Mouse (Mus musculus) mesoderm, embryonic 11.5 days (tissue): ENCODE results near the gene Gnat1.

ENCODE experiments used
- DNase-seq: peaks from one replicate; pipeline ENCODE4 v3.0.0-alpha.2; 2012; ENCODE audit warnings: low read depth, low spot score

Gnat1 gene

DNA sequence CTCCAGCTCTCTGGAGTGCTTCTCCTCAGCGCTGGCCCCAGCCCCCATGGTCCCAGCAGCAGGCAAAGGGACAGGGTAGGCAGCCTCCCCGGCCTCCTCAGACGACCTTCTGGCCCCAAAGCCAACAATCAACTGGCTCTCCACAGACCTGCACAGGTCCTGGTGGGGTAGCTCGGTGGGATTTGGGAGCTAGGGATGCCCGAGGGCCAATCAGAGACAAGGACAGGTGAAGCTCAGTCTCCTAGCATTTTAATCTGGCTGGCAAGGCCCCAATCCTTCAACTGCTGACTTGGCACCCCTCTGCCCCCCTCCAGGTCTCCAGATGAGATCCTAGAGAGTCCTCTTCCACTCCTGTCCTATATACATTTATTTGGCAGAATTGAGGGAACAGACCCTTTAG lies at the start of gene Gnat1:
Gene Gnat1 (minus strand): TSS at position 212 of the 400 bp plus-strand sequence.
- no peak for DNase-seq

DNA sequence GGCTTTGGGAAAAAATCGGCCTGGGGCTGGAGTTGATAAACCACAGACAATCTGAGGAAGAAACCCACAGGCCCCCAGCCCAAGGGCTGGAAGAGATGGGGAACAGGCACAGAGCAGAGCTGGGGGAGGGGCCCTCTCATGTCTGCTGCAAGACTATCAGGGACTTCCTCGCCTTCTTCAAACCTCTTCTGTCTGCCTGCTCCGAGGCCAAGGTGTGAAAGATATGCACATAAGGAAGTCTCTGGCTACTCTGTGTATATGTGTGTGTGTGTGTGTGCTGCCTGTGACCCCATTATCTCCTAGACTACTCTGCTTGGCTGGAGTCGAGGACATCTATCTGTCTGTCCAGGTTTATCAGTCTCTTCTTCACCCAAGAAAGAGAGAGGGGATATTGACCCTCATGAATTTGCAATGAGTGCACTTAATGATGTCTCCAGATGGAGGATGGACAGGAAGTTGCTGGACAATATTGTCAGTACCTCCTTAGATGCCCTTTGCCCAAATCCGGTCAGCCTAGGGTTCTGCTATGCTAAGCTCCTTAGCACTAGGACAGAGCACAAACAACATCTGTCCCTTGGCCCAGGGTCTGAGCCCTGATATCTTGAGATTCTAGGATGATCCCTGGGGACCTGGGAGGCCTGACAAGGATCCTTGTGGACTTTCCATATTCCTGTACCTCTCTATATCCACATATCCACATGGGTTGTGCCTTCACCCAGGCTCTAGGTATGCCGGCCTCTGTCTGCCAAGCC lies 49.6 kb upstream of the Gnat1 start:
- no peak for DNase-seq

DNA sequence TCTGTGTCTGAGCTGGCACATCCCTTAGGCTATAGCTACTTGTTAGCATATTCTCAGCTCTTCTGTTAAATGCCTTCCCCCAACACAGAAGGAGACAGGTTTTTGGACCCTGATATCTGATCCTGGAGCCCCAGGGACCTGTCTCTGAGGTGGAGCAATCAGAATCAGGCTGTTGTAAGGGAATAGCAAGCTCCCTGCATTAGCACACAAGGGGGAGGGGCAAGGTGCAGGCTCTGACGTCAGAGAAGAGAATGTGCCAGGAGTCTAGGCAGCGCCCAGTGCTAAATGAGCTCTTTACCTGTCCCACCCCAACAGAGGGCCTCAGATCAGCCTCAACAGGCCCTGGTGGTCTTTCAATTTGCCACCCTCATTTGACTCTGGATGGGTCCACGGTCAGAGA lies 47.5 kb upstream of the Gnat1 start:
- no peak for DNase-seq

DNA sequence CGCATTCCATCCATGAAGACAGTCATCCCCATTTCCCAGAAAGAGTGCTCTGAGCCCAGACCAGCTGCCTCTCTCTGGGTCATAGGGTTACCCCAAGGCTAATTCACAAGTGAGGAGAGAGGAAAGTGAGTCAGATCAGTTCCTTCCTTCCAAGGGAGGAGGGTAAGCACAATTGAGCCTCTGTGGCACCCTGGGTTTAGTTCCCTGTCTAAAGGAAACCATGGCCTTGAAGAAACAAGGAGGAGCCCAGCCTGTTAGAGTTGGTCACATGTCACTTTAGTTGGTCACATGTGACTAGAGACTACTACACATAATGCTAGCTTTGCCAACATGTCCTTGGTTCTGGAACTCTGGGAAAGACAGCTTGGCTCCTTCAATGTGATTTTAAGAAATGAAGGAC lies 45.3 kb upstream of the Gnat1 start:
- DNase-seq, result no peak

DNA sequence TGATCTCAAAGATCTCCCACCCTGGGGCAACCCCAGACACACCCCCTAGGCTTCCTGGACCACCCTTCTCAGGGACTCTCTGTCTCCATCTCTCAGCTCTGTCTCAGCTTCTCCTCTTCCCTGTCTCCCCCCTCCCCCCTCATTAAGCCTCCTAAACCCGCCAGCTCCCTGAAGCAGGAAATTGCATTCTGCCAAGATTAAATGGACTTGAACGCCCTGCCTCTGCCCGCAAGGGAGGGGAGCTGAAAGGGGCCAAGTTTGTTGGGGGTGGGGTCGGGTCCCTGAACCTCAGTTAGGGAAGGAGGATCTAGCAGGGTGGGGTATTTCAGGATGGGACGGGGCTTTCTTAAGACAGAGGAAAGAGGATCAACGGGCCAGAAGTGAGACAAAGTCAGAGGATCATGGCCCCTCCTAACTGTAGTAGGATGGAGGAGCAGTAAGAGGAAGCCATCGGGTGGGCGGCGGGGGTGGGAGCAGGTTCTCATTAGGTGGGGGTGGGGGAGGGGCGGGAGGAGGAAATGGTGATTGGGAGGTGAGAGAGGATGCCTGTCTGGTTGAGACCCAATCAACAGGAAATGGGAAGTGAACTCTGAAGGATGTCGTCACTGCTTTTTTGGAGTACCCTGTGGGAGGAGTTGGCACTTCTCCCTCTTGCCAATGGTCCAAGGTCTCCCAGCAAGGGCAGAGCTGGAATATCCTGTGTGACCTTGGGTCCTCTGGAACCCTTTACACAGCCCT lies 44.5 kb upstream of the Gnat1 start:
- no peak for DNase-seq

DNA sequence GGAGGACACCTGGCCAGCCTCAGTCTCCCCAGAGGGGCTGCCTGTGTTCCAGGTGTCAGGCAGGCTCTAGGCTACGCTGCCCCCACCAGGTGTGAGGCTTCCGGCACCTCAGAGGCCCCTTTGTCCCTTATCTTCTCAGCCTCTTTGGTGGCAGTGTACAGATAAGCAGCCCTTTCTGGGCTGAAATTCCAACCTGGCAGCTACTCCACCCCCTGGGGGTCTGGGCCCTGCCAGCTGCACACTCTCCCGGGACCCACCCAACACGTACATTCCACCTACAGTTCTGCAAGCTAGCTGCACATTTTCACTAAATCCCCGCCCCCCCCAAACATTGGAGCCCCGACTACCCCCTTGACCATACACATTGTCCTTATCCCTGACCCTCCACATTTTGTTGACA lies 43.8 kb upstream of the Gnat1 start:
- DNase-seq, result no peak

DNA sequence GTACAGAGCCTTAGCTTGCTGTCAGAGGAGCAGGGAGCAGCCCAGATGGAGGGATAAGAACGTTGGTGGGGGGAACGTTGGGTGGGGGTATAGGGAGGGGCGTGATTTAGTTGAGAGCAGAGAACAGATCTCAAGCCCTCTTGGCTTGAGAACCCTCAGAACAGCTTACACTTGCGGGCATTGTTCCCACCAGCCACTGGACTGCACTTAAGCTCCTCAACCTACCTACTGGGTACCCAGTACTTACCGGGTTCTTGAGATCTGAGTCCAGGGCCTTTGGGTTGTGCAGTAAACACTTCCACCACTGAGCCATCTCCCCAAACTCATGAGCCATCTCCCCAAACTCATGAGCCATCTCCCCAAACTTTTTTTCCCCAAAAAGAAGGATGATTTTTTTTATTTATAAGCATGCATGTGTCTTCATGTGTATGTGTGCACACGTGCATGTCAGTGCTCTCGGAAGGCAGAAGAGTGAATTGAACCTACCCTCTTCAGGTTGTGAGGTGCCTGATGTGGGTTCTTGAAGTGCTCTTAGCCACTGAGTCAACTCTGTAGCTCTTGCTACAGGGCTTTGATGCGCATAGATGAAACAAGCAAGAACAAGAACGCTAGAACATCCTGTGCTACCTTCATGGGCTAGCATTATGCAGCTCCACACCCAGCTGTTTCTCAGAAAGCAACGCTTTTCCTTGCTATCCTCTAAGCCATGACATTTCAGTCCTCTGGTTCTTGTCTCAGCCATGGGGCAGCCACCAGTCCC lies 39.4 kb upstream of the Gnat1 start:
- DNase-seq, result no peak

DNA sequence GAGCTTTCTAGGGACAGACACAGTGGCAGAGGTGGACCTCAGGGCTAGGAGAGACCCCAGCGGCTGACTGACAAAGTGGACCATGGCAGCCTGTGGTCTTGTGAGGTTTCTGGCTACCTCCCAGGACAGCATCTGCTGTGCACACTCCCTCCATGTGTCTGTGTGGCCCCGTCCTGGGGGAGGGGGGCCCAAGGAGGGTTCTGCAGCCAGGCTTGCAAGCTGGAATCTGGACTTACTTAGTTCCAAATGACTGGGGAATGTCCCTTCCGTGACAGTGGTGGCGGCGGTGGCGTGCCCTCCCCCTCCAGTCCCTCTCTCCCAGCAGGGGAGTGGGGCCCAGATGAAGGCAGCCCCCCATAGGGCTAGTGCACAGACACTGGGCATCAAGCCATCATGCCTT lies 37.4 kb upstream of the Gnat1 start:
- no peak for DNase-seq

DNA sequence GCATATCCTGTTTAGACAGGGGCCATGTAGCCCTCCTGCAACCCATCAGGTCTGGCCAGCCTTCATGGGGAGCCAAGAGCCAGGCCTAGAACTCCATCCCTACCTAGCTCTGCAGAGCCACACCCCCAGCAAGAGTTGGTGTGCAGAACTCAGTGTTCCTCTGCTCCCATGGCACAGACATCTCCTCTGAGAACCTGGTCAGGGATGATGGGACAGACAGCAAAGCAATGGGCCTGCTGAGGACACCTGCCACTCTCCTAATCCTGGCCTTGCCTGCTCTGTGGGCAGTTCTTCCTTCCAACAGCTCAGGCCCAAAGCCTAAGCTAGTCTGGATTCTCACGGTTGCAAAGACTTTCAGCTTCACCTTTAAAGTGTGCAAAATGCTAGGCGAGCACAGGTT lies 36.1 kb upstream of the Gnat1 start:
- no peak for DNase-seq

DNA sequence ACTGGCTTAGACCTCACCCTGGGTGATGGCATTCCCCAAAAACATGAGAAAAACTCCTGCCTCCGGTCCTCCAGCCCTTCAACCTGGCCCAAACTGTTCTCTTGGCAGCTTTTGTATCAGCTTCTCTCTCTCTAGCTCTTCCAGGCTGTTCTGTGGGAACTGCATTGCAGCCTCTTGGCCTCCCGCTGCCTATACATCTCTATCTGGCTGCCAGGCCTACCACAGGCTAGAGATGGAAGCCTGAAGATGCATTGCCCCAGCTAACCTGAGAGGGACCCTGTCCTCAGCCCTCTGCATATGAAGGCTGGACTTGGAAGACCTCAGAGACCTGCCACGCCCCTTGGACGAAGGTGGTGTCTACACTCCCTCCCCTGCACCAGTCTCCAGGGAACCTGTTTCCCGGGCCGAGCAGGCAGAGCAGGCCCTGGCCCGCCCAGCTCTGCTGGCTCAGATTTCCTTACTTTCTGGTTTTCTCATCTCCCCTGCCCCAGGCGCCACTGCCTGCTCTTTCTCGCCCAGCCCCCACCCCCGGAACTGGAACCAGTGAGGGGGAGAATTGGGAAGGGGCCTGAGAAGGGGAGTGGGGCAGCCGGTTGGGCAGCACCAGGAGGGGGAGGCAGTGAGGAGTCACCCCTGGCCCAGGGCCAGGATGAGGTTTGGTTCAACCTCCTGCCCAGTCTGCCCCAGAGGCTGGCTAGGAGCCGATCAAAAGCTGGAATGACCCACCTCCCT lies 34.9 kb upstream of the Gnat1 start:
- no peak for DNase-seq

DNA sequence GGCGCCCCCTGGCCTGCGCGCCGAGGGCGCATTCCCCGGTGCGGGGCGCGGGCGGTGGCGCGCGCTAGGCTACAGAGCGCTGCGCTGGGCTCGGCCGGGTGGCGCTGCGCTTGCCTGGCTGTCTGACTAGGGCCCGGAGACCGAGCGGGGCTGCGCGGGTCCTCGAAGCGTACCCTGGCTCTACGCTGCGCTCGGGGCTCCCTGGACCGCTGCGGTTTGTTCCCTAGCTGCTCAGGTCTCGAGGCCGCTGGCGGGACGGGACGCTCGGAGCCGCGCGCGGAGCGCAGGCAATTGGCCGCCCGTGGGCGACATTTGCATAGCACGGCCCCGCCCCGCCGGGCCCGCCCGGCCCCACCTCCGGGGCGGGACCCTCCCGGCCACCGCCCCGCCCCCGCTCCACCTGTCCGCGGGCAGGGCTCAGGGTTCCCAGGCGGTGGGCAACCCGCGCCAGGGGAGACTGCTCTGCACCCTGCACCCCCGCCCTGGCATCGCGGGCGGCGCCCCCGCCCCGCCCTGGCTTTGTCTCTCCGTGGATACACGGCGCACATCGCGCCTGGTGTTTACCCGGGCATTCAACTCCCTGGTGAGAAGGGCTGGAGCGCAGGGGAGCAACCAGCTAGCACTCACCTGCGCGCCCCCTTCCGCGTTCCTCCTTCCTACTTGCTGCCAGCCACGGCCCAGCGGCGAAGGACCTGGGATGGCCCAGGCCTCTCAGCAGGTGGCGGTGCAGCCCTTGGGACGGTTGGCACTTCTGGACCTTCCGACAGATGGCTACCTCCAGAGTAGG lies 30.4 kb upstream of the Gnat1 start, which contains the start of gene Sema3f:
Gene Sema3f (minus strand): TSS at position 779 of the 787 bp plus-strand sequence.
- peak; percentile 88 for DNase-seq

DNA sequence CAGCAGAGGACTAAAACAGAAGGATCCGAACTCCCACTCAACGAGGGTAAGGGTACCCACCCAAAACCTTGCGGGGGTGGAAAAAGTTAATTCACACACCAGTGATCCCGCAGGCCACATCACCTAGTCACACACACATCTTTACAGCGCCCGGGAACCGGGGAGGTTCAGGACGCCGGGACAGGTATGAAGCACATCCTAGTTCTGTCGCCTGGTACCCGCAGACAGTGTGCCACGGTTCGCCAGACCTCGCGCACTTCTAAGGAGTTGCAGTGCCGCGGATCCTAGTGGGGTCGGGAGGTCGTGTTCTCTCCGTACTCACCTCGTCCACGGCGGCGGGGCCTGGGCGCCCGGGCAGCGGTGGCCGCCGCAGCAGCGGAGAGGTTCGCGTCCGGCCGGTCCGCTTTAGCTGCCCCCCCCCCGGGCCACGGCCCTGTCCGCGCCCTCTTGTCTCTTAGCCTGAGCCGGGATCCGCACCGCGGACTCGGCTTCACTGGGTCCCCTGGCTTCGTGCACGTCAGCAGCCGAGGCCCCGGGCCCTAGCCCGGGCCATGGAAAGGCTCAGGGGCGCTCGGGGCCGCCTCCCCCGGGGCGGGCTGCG lies 29.7 kb upstream of the Gnat1 start:
- no peak for DNase-seq

DNA sequence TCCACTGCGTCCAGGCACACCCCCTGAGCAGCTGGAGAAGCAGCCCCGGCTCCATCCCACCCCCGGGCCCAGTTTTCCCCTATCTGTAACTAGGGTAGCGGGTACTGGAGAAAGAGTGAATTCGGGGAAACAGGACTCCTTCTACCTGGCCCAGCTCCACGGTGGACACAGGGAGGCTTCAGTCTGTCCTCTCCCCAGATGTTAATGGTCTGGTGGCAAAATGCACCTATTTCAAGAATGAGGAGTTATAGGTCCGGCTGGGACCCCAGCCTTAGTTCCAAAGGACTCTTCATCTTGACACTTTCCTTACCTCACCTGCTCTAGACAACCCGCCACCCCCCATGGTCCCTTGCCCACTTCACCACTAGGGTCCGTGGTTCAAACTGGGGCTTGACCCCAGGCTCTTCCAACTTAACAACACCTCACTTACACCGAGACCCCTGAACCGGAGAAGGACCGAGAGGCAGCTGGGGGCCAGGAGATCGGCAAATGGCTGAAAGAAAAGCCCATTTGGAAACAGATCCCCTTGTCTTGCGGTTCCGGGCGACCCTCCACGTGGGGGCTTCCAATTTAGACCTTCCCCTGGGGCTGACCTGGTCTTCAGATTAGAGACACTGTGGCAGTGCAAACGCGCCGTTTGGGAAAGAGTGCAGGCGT lies 29.1 kb upstream of the Gnat1 start:
- no peak for DNase-seq

DNA sequence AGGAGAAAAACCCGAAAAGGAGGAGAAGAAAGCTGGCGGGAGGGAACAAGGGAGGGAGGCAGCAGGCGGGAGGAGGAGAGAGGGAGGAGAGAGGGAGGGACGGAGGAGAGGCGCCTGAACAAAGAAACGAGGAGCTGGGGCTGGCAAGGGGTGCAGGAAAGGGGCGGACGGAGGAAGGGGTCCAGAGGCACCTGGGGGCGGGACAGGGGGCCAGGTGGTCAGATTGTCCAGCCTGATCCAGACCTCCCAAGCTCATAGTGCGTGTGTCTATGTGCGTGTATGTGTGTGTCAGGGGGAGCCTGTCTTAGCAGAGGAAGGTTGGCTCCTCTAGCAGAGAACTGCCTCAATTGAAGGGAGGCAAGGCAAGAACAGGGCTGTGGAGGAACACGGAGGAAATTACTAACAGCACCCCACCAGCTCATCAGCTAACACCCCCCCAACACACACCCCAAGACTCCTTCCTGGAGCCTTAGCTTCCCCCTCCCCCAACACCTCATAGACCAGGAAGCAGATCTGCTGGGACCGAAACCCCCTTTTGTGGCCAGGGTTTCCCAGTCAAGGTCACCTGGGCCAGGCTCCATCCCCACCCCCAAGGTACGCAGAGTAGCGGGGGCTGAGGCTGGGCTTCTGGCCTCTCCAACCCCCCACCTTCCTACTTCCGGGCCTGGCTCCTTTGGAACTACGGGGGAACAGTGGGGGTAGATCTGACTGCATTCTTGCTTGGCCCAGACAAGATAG lies 28.4 kb upstream of the Gnat1 start:
- DNase-seq, result no peak

DNA sequence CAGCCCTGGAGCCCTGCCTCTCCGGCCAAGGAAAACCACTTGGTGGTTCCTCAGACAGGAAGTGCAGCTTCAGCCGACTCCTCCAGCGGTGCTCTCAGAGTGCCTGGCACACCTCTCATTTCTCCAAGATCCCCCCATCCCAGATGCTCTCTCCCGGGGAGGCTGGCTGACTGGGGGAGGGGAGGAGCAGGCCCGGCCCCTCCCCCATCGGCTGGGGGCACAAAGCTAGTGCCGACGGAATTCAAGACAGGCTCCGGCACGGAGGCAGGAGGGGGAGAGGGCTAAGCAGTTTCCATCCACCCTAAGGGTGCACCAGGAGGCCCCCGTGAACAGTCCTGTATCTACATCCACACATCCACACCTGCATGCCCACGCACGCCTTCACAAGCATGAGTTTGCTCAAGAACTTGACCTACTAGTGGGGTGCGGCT lies 27.3 kb upstream of the Gnat1 start:
- no peak for DNase-seq

DNA sequence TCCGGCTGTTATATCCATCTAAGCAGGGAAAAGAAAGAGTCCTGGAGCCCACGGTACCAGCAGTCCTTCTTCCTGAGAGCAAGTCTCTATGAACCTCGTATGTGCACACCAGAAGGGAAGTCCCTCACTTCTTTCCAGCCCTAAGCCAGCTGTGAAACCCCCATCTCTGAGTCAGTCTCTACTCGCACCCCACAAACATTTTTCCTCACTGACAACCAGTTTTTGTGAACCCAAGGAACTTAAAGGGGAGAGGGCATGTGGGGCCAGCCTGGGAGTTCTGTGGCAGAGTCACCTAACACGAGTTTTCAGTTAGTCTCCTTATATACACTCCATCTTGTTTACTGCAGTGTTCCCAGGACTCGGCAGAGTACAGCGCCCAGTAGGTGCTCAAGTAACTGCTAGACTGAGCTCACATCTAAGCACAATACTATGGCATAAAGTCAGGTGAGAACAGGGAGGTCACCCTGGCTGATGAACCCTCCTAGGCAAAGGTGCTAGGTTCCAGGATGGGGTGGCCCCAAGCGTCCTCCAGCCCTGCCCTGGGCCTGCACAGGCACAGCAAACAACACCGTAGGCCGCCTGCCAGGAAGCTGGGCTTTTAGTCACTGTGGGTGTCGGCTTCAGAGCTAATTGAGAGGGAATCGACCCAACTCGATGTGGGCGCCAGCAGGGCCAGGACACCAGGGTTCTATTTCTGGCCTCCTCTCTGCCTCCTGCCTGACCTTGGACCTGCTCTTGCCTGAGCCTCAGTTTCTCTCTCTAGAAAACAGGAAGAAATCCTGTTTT lies 24.0 kb upstream of the Gnat1 start:
- DNase-seq, result no peak

DNA sequence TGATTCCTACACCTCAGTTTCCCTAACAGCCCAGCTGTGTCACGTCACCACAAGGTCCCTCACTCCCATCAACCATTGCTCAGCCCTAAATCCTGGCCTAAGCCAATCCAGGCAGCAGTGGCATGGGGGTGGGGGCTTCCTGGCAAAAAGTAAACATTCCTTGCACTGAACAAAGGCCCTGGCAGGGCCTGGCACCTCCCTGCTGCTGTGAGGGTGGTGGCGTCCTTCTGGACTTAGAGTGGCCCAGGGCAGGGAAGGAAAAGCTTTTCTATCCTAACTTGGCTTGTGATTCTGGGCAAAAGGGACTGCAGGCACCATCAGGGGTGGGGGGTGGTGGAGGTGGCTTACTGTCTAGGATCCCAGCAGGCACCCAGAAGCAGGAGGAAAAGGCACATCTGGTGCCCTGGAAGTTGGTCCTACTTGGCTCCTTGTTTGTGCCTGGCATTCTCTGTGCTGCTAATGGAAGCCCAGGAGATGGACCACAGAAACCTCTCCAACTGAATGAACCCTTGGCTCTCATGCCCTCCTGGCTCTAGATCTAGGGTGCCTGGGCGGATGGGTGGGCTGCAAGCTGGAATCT lies 23.2 kb upstream of the Gnat1 start:
- no peak for DNase-seq

DNA sequence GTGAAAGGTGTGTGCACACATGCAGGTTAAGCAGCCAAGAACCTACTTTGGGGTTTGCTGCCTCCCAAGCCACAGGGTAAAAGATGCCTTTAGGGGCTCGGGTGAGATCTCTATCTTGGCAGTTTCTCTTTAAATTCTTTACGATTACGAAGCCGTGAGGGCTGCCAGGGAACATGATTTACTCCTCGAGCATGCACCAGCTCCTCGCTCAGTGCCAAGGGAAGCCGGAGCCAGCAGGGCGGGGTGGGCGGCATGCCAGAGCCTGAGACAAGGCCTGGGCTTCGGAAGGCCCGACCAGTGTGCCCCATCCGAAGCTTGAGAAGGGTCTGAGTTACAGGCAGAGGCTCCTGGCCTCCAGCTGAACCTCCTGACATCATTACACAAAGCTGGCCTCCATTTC lies 22.1 kb upstream of the Gnat1 start:
- DNase-seq, result no peak
